Mouse (Mus musculus) c-Kit-positive CD71-positive TER-119-positive erythroid progenitor cells, embryonic 14.5 days (primary cell): ENCODE results near the gene Obox5.
"Not testable (repeated sequence)": the region's sequence is repeated elsewhere in the genome, so short reads cannot be mapped to it uniquely, and the experiment has no call there.

Experiments used
- DNase-seq: peaks from one replicate; pipeline ENCODE4 v3.0.0-alpha.2; 2013; ENCODE audit warnings: low spot score

Obox5 gene

DNA sequence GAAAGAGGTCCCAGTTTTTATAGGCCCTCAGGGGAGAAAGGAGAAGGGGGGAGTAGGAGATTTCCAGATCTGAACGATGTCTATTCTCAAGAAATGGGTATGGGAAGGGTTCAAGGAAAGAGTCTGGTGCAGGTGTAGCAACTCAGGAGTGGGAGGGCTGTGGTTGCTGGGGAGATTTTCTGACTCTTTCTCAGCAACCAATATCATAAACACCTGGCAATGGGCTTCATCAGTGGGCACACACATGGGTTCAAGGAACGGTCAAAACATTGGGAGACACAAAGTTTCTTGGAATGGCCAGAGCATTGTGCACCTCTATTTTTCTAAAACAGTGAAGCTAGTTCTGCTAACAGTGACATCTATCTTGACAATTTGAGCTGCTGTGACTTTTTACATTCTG is at the start of gene Obox5:
Obox5 (plus strand) TSS at position 301 of the 400 bp plus-strand sequence.
- DNase-seq = not testable (repeated sequence)

DNA sequence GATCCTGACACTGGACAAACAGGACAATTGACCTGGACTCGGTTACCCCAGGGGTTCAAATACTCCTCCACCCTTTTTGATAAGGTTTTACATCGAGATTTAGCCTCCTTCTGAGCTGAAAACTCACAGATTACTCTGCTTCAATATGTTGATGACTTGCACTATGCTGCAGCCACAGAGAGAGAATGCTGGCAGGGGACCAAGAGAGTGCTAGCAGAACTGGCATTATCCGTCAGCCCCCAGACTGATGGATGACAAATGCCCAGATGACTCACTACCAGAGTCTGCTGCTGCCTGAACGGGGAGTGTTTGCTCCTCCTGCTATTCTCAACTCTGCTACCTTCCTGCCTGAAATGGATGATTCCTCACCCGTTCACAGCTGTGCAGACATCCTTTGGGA is 635 bp upstream of the Obox5 start:
- not testable (repeated sequence) for DNase-seq
